Mouse (Mus musculus) small intestine, adult 2 months (tissue): ENCODE results near the gene Spata31d1a. TPM values are rescaled to one million over a fixed set of nuclear protein-coding genes. Genes with fewer than 3 reads are reported as not detected.
"Not testable (repeated sequence)": the region's sequence is repeated elsewhere in the genome, so short reads cannot be mapped to it uniquely, and the experiment has no call there.

Experiments used
- H3K27ac ChIP-seq: fragments of 200-500 bp; 2 replicates; pipeline ENCODE4 v1.5.1; 2012; ENCODE audit warnings: low read depth, low read length, control low read depth, inconsistent platforms; ENCODE audit not compliant: insufficient read depth
- H3K27me3 ChIP-seq: fragments of 200-500 bp; 2 replicates; pipeline ENCODE4 v1.6.1; 2012; ENCODE audit warnings: mild to moderate bottlenecking, moderate library complexity, low read length, inconsistent platforms; ENCODE audit not compliant: control insufficient read depth, insufficient read depth
- H3K36me3 ChIP-seq: fragments of 200-500 bp; 2 replicates; pipeline ENCODE4 v1.6.1; 2012; ENCODE audit warnings: mild to moderate bottlenecking, low read length, control low read depth, inconsistent platforms; ENCODE audit not compliant: control insufficient read depth, insufficient read depth
- H3K4me1 ChIP-seq: fragments of 200-500 bp; 2 replicates; pipeline ENCODE4 v1.6.1; 2012; ENCODE audit warnings: low read length, inconsistent platforms, mixed read lengths; ENCODE audit not compliant: control insufficient read depth, insufficient read depth, insufficient read length
- H3K4me3 ChIP-seq: fragments of 200-500 bp; 2 replicates; pipeline ENCODE4 v1.5.1; 2012; ENCODE audit warnings: low read depth, mild to moderate bottlenecking, control low read depth, inconsistent platforms, low read length, moderate library complexity
- CTCF ChIP-seq: fragments of 200-500 bp; IDR thresholded peaks from 2 replicates; pipeline ENCODE4 v1.5.1; 2012; ENCODE audit warnings: low read depth, mild to moderate bottlenecking, control low read depth, inconsistent platforms, low read length, moderate library complexity, mixed read lengths; ENCODE audit not compliant: insufficient replicate concordance, insufficient read length; ENCODE audit errors: extremely low read depth
- POLR2A ChIP-seq: fragments of 200-500 bp; IDR thresholded peaks from 2 replicates; pipeline ENCODE4 v1.6.1; 2012; ENCODE audit warnings: low read depth, mild to moderate bottlenecking, control low read depth, inconsistent platforms, low read length, moderate library complexity
- WGBS: fragments of 180-500 bp; shearing (Covaris S2); methylation state at CpG from one replicate; pipeline ENCODE4 v1.1.7; 2018; 5-methylcytosine and 5-hydroxymethylcytosine counted together
- polyA plus RNA-seq: library from polyadenylated mRNA; depleted of rRNA; stranded (reverse); fragments of >200 nt; gene quantifications from 2 replicates; pipeline ENCODE4 v1.2.3, GENCODE M21; 2012

Gene Spata31d1a
- polyA plus RNA-seq, 1 experiment: not detected

DNA sequence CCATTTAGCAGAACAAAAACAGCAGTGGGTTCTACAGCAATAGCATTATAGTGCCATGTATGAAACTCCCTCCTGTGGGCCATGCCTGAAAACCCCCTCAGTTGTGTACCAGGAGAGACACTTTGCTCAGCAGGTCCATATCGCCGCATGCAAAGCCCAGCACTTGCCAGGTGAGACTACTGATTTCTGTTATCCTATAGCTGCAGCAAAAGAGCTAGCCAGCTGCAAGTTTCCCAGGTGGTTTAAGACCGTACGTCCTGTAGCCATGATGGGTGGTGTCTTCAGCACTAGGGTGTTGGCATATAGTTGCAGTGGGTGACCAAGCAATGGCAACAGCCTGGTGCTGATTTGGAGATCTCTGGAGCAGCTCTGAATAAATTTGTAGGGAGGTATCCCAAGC is 29.3 kb upstream of the Spata31d1a start:
- H3K27ac ChIP-seq: no peak overlapping the region
- WGBS: 82% methylated on average over 4 of the region's 4 CpGs

DNA sequence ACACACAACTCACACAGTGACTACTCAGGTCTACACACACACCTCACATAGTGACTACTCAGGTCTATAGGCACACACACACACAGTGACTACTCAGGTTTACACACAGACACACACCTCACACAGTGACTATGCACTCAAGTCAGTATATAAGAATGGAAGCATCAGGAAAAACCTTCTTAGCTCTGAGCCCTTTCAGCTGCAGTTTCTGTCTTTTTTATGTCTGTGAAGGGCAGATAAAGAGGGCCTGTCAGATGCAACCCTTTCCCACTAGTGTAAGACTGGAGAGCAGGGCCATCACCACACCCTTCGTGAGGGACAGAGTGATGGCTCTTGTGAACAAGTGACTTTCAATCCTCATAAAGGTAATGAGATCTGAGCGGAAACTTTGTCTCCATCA is 28.3 kb upstream of the Spata31d1a start:
- Histone ChIP-seq H3K27ac (no peak overlapping the region), H3K36me3 (no peaks in the 10 kb centered on the region), H3K4me3 (no peak overlapping the region), H3K4me1 (peaks cover 5% of the 10 kb centered on the region; the same call in 1 of the 2 replicates), H3K27me3 (no peaks in the 10 kb centered on the region)
- 81% methylated on average over 2 of the region's 2 CpGs for WGBS
- TF ChIP-seq CTCF: no peak
- no peak for TF ChIP-seq POLR2A

More for the DNA sequence above, 29.3 kb upstream of the Spata31d1a start:
- H3K4me1 ChIP-seq: peaks cover 3% of the 10 kb centered on the region; the same call in 1 of the 2 replicates
- no peaks in the 10 kb centered on the region for H3K36me3 ChIP-seq
- no peak for TF ChIP-seq POLR2A
- no peak for TF ChIP-seq CTCF
- no peaks in the 10 kb centered on the region for H3K27me3 ChIP-seq
- H3K4me3 ChIP-seq: no peak overlapping the region

DNA sequence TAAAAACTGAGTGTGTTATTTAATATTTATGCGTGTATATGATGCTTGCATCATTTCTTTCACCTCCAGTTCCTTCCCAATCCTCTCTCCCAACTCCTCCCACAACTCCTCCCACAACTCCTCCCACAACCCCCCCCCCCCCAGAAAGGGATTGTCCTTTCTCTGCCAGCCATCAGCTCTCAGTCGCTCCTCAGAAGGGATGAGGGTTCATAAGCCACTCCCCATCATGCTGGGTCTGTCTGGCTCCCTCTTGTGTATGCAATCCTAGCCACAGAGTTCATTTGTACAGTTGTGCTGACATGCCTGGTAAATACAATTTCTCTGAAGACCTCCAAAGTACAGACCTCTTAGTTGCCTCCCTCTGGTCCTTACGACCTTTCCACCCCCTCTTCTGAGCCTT is 25.1 kb upstream of the Spata31d1a start:
- Histone ChIP-seq H3K36me3 (no peaks in the 10 kb centered on the region), H3K27ac (no peak overlapping the region), H3K27me3 (no peaks in the 10 kb centered on the region), H3K4me3 (no peak overlapping the region), H3K4me1 (peaks cover 5% of the 10 kb centered on the region; the same call in 1 of the 2 replicates)
- TF ChIP-seq POLR2A (no peak), CTCF (no peak)
- WGBS: 22% methylated on average over 3 of the region's 3 CpGs

DNA sequence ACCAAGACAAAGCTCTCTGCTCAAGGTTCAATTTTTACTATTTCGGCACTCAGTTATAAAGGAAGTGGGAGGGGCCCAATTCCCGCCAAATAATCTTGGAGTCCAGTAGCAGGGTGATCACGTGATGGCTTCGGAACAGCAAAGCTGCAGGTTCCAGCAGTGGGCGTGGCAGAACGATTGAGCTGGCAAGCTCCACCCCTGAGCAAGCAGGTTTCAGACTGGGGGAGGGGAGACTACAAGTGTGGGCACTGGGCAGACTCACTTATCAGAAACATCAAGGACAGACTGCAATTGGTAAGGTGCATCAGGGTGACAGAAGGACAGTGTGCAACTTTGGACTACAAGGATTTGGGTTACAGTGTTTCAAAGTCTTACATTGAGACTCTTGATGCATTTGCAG is 24.2 kb upstream of the Spata31d1a start:
- H3K4me1 ChIP-seq, H3K36me3 ChIP-seq, H3K27ac ChIP-seq, H3K4me3 ChIP-seq, H3K27me3 ChIP-seq: not testable (repeated sequence)
- WGBS: 7% methylated on average over 6 of the region's 6 CpGs

DNA sequence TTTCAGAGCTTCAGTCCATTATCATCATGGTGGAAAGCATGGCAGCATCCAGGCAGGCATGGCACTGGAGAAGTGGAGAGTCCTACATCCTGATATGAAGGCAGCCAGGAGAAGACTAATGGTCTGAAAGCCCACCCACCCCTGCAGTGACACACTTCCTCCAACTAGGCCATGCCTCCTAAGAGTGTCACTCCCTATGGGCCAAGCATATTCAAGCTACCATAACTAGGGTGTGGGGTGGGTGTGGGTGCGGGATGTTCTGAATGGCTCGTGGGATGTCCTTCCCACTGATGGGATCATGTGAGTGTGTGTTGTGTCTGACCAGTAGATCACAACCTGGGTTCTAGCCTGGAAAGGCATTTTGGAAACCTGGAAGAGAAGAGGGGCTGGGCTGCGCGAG is 23.8 kb upstream of the Spata31d1a start:
- no peaks in the 10 kb centered on the region for H3K27me3 ChIP-seq
- peaks cover 5% of the 10 kb centered on the region; the same call in 1 of the 2 replicates for H3K4me1 ChIP-seq
- no peaks in the 10 kb centered on the region for H3K36me3 ChIP-seq
- TF ChIP-seq POLR2A (no peak), CTCF (no peak)
- WGBS: 49% methylated on average over 4 of the region's 4 CpGs
- no peak overlapping the region for H3K27ac ChIP-seq
- H3K4me3 ChIP-seq: no peak overlapping the region

DNA sequence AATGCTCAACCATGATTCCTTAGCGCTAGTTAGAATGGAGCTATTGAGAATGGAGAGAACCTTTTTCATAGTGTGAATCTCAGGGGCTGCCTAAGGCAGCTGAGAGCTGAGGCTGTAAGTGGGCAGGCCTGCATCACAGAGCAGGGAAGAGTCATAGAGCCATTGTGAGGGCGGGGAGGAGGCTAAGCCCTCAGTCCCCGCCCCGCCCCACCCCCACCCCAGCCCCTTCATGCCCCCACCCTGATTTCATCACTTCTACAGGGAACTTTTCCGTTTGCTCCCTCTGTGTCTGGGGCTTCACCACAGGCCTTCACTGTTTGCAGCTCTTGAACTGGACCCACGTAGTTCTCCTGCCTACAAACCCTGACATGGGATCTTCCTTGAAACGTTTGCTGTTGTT is 21.5 kb upstream of the Spata31d1a start, which contains the start of gene Spata31d1d:
Spata31d1d (minus strand) TSS at position 101 of the 400 bp plus-strand sequence.
- no peak within 1 kb of the TSS for H3K4me3 ChIP-seq
- no peaks in the 10 kb centered on the region for H3K36me3 ChIP-seq
- H3K27ac ChIP-seq: no peak within 1 kb of the TSS
- H3K4me1 ChIP-seq: peaks cover 5% of the 10 kb centered on the region; the same call in 1 of the 2 replicates
- TF ChIP-seq CTCF: no peak
- TF ChIP-seq POLR2A: no peak
- WGBS: 50% methylated on average over 7 of the region's 7 CpGs
- H3K27me3 ChIP-seq: no peaks in the 10 kb centered on the region

DNA sequence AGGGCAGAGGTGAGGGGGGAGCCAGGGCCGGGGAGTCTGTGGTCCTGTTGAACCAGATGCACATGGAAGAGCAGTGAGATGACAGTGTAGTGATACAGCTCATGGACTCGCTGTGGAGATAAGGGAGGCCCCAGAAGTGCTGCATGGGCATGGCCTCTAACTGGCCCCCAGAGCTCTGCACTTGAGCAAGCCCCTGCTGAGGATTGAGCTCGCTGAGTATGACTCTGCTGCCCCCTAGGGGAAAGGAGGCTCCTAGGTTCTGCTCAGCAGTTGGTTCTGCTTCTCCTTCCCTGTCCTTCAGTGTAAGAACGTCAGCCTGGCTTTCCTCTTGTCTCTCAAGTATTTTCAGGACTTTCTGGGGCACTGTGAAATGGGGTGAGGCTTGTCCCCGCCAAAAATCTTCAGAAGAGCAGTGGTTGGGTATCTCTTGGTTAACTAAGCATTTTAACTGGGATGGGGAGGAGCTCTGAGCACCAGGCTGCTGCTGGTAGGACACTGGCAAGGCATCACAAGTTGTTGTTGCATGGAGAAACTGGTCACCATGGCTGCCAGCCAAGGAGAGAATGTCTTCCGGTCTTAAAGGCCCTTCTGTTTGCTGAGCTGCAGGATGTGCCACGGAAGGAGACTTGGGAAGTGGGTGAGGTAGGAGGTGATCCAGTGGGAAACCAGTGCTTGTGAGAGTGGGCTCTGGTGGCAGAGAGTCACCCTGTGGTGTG is 18.4 kb upstream of the Spata31d1a start:
- TF ChIP-seq POLR2A: no peak
- peak; percentile 95 for TF ChIP-seq CTCF
- Histone ChIP-seq H3K27me3 (no peaks in the 10 kb centered on the region), H3K36me3 (no peaks in the 10 kb centered on the region), H3K4me1 (no peaks in the 10 kb centered on the region), H3K4me3 (no peak overlapping the region), H3K27ac (no peak overlapping the region)
- 14% methylated on average over 7 of the region's 7 CpGs for WGBS

DNA sequence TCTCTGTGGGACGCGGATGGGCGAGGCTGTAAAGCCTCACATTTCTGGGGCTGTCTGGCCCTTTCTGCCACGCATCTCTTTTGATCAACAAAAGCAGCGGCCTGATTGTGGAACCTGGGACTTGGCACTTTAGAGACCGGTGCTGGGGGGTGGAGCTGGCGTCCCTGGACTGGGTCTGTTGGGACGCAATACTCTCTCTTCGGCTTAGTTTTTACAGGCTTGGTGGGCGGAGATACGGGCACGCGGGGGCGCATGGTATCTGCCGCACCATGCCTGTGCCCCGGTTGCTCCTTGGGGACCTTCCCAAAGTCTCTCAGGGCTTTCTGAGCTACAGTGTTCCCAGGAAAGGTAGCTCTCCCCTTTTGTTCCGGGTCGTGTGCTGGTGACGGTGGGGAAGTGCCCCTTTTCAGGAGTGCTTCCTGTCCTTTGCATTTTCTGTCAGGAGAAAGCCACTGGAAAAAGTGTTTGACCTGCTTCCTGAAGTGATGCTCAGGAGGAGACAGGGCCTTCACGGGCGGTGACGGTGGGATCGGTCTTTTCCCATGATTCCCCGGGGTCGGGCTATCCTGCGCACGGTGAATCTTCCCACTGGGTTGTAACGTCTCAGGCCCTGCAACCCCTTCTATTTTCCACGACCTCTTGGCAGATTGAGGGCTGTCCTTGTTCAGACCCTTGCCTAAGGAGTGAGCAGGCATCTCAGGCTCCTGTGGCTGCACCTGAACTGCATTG is 16.2 kb upstream of the Spata31d1a start:
- TF ChIP-seq CTCF (no peak), POLR2A (no peak)
- Histone ChIP-seq H3K4me3 (no peak overlapping the region), H3K27me3 (no peaks in the 10 kb centered on the region), H3K36me3 (no peaks in the 10 kb centered on the region), H3K27ac (no peak overlapping the region), H3K4me1 (no peaks in the 10 kb centered on the region)
- WGBS: 33% methylated on average over 29 of the region's 29 CpGs

DNA sequence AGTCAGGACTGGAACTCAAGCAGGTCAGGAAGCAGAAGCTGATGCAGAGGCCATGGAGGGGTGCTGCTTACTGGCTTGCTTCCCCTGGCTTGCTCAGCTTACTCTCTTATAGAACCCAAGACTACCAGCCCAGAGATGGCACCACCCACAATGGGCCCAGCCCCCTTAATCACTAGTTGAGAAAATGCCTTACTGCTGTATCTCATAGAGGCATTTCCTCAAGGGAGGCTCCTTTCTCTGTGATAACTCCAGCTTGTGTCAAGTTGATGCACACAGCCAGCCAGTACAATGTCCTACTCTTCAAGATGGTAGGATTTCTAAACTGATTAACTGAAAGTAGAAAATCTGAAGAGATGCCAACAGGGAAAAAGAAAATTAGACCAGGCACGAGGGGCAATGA is 12.0 kb upstream of the Spata31d1a start:
- H3K4me1 ChIP-seq, H3K27me3 ChIP-seq, H3K27ac ChIP-seq, H3K4me3 ChIP-seq, H3K36me3 ChIP-seq: not testable (repeated sequence)
- 87% methylated on average over 1 of the region's 1 CpGs for WGBS
